Mouse (Mus musculus): ENCODE measurements around the gene Prm1.

Gene Prm1

DNA sequence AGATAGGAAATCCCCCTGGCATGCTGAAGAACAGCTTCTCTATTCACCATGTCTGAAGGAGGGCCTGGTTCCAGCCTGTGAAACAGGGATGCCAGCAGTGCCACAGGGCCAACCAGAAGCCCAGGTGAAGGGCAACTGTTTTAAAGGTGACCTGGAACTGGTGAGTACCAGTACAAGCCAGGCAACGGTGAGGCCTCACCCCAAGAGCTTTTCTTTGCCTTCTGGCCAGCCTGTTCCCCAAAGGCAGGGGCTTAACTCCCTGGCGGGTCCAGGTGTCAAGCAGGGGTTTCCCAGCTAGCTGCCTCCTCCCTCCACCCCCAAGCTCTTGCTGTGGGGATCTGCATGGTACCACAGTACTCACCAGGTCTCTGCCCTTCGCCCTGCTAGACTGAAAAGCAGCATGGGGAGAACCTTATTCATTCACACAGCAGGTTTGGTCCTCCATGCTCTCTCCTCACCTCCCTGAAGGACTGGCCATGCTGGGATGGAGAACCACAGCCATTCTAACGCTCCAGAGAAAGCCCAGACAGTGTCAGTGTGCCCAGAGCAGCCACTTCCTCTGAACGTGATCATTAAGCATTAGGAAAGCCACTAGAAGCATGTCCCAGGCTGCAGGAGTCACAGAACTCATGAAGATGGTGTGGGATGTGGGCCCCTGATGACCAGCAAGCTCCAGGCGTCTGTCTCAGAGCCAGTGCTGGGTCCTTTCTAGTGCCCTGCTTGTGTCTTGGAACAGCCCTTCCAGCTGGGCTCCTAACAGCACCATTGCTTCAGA, 23.1 kb downstream of the Prm1 start:
- no peak for DNase-seq (ENCODE audit: low spot score)

DNA sequence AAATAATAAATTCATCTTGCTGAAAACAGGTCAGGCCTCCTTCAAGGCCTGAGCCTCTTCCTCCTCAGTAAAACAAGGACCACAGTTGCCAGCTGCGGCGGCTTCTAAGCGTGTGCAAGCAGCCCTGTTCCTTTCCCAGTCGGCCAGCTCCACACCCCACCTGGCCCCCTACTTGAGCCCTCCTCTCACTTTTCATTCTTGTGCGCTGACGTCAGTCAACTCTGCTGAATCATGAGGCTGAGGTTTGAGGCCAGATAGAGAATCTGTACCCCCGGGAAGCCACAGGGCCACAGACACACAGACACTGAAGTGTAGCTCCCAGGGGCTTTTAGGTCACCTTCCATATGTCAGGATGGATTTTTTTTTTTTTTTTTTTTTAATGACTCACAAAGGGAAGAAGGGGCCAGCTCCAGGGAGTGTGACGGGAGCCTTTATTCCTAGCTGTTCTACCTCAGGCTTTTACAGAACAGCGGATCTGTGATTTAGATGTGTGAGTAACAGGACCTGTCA, 23.7 kb downstream of the Prm1 start:
- DNase-seq (ENCODE audit: low spot score) = peak; percentile 70

DNA sequence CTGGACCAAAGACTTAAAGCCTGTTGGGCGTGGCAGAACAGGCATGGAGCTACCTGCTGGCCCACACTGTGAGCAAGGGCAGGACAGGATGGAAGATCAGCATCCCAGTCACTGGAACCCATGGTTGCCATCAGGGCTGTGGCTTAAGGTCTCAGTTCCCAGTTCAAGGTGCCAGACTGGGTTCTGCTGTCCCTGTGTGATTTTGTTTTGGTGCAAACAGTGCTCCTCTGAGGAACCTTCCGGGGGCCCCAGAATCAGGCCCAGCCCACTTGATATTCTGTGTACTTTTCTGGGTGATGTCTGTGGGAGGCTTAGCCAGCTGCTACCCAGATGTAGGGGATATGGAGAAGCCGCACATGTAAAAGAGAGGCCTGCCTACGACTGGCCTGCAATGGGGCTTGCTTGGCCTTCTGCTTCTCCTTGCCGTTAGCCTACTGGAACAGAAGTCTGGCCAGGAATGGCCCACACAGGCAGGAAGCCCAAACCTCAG, 25.0 kb downstream of the Prm1 start:
- DNase-seq (ENCODE audit: low spot score) = no peak

DNA sequence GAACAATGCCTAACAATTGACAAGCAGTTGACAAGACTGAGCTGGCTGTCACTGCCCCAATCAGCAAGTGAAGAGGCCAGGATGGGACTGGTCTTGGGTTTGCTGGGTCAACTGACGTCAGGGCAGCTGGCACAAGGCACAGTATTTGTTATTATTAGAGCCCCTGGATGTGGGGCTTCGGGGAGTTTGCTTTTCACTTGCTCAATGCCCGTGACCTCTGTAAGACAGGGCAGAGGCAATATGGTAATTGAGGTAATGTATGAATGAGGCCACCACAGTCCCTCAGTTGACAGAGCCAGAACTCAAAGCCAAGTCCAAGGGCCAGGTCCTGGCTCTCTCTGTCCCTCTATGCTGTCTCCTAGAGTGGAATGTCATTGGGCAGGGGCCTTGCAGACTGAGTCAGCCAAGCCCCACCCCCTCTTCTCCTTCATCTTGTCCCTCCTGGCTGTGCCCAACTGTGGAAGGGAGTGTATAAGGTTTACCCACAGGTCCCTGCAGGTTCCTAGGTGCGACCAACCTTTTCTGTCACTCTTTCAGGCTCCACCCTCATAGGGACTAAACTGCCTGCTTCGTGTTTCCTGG, 28.0 kb downstream of the Prm1 start:
- no peak for DNase-seq (ENCODE audit: low spot score)

DNA sequence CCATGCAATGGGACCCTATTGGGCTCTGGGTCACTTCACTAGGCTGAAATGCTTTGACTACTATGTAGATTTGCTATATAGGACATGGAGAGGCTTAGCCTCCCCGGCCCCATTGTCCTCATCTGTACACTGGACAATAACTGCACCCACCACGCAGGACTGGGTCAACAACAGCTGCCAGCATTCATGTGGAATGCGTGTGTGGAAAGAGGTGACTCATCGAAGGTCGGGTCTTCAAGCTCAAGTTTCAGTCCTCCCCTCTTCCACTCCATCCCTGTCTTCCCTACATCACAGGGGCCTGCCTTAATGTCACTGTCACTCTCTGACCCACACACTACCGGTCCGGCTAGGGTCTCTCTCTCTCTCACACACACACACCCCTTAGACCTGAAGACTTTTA, 29.3 kb downstream of the Prm1 start:
- DNase-seq (ENCODE audit: low spot score) = no peak

DNA sequence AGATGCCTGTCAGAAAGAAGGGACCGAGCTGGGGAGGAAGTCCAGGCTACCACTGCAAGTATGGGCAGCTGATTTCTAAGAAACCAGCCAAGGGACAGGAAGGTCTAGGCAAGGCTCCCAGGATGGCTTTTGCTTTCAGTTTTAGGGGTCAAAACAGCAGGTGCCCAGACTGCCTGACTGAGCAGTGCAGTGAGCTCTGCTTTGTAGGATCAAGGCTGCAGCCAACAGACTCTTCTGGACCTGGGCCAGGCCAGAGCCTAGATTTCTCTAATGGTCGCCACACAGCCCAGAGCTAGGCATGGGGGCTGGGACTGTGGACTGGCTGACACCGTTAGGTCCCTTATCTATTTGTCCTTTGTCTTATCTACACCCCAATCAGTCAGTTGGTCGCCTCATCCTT, 30.9 kb downstream of the Prm1 start:
- no peak for DNase-seq (ENCODE audit: low spot score)

DNA sequence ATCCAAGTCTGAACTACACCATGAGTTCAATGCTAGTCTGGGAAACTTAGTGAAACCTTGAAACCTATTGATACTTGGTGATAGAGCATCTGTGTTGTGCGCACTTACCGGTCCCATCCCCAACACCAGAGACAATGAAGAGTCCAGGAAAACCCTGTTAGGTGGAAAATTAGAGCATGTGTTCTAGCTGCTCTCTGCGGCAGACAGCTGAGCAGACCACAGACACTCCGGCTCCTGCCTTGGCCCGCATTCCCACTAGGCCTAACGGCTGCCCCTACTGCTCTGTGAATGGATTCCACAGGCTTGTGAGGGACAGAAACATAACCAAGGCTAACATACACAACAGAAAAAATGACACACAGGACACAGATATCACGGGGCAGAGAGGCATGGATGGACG, 32.1 kb downstream of the Prm1 start:
- no peak for DNase-seq (ENCODE audit: low spot score)

DNA sequence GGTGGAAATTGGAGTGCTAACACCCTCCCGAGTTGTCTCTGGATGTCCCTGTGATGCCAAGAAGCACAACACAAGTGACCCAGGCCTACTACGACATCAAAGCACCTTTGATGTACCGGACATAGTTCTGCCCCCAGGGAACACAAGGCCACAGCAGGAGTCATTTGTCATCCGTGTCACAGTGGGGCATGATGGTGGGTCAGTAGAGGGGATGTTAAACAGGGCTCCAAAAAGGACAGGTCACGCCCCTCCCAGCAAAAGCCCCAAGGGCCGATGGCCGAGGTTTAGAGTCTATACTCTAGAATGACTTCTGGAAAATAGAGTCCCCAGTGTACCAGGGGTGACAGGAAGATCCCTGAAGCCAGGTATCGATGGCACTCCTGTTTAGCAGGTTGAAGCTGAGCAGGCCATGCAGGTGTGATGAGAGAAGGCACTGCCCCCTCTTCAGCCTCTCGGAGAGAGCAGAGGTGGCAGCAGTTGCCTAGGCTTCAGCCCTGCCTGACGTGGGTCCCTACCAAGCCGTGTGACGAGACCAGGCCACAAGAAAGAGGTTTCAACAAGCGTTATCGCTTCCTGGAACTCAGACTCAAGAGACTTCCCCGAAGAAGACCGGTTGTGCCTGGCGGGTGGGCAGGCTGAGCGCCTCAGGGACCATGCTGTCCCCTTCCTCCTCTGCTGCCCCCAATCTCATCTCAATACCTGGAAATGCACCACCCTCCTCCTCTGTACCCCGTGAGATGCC, 33.7 kb downstream of the Prm1 start:
- peak; percentile 95 for DNase-seq (ENCODE audit: low spot score)

DNA sequence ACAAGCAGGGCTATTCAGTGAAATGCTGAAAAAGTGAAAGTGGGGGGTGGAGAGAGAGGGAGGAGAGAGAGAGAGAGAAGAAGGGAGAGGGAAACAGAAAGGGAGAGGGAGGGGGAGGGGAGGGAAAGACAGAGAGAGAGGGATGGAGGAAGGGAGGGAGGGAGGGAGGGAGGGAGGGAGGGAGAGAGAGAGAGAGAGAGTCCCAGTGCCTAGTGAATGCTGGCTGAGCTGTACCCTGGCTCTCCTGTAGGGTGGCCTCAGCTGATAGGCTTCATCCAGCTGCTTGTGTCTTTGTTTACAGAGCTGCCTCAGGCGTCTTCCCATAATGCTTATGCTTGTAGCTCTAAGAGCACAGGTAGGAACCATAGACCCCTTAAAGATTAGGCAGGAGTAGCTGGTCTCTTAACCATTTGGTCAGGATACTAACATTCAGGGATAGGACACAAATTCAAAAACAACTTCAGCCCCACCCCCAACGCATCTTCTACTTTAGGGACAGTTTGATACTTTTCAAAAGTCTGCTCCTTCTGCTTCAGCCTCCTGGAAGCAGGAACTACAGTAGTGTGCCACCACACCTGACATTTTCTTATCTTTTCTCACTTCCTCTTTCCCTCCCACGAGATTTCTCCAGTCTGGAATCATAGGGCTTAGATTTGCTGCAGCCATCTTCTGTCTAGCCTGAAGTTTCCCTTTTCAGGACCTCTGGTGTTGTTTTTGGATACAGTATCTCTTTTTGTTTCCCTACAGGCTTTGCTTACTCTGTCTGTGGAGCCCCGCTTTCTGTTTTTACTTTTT, 34.9 kb downstream of the Prm1 start:
- peak; percentile 27 for DNase-seq (ENCODE audit: low spot score)

DNA sequence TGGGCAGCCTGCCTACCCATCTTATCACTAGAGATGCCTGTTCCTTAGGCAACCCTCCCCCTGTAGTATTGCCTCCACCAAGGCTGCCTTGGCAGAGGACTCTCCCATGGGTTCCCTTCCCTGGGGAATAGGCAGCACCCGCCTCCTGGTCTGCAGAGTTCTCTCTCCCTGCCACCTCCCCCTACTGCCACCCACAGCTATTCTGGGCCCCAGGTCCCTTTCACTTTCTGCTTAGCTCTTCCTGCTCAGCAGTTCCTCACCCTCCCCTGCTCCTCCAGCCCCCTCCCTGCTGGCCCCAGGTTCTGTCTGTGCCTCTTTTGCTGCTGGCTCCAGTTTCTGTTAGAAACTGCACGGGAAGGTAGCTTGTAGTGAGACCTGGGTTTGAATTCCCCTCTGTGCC, 36.0 kb downstream of the Prm1 start:
- DNase-seq (ENCODE audit: low spot score) = peak; percentile 68

DNA sequence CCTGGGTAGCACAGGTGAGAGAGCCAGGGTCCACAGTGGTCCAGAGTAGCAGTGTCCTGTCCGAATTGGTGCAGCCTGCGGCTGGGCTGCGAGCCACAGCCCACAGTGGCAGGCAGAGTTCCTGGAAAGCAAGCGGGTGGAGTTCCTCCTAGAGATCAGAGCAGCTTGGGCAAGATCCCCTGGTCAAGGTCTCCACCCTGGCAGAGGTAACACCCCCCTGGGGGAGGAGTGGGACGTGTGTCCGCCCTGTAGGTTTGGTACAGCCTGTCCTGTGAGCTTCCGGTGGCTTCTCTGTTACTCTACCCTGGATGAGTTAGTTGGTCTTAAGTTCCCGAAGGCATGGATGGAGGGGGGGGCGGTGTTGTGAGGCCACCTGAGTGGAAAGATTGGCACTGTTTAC, 36.8 kb downstream of the Prm1 start:
- DNase-seq (ENCODE audit: low spot score) = no peak

DNA sequence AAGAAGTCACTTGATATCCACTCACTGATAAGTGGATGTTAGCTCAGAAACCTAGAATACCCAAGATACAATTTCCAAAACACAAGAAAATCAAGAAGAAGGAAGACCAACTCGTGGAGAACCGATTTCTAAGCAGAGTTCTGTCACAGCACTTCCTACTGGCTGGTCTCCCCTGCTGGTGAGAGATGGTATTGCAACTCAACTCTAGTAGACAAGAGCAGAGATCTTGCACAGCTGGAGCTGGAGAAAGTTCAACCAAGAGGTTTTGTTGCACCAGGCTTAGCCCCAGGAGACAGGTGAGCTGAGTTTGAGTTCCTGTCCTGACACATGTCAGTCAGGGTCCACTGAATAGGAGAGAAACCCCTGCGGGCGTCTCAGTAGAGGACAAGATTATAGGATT, 38.5 kb downstream of the Prm1 start:
- DNase-seq (ENCODE audit: low spot score) = peak; percentile 79

DNA sequence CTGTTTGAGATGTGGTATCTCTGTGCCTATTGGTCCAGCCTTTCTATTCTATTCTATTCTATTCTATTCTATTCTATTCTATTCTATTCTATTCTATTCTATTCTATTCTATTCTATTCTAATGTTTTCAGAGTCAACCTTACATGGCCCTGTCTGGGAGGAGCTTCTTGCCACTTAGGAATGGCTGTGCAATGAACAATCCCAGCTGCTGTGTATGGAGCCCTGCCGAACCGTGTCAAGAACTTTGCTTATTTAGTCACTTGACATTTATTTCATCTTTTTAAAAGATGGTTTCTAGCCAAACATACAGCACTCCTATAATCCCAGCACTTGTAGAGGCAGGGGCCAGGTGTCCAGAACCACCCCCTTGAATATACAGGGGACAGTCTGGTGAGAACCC, 41.3 kb downstream of the Prm1 start:
- no peak for DNase-seq (ENCODE audit: low spot score)

DNA sequence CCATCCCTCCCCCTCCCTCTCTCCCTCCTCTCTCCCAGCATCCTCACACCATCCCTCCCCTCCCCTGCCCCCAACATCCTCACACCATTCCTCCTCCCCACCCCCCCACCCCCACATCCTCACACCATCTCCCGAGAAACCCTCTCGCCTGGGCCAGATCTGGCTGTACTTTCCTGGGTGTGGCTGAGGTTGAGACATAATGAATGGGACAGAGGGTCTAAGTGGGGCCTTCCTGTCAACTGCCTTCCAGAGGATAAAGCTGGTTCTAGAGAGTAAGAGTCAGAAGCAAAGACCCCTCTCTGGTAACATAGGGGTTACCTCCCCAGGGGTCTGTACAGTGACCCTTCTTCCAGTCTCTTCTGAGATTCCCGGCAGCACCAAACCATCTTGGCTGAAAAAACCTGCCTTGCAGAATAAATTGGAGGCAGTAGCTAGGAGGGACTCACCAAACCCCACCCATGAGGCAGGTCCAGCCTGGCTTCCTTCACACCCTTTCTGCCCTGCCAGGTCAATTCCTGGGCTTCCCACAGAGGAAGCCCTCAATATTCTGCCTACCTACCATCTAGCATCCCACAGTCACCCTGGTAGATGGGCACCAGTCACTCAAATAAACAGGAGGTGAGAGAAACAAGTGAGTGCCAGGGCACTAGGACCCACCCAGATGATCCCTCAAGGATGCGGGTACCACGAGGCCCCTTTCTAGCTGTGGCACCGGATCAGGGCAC, 41.9 kb downstream of the Prm1 start:
- DNase-seq (ENCODE audit: low spot score) = no peak

DNA sequence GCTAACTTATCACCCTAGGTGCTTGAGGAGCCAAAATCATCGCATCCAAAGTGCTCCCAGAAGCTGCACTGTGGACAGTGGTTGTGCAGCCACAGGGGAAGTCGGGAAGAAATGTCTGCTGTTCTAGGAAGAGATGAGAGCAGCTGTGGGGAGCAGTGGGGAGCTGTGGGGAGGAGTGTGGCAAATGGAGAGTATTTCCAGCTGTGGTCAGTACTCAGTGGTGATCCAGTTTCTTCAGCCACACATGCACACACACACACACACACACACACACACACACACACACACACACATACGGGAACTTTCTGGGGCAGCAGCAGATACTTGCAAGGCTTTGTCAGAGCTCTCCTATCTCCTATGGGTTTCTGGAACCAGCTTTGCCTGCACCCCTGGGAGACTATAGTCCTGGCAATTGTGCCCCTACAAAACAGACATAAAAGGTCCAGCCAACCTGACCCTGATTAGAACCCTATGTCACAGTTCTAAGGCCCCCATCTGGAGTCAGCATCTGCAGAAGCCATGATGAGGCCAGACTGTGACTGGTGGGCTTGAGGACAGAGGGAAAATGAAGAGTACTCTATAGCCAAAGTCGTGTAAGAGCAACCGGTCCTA, 43.0 kb downstream of the Prm1 start:
- no peak for DNase-seq (ENCODE audit: low spot score)

DNA sequence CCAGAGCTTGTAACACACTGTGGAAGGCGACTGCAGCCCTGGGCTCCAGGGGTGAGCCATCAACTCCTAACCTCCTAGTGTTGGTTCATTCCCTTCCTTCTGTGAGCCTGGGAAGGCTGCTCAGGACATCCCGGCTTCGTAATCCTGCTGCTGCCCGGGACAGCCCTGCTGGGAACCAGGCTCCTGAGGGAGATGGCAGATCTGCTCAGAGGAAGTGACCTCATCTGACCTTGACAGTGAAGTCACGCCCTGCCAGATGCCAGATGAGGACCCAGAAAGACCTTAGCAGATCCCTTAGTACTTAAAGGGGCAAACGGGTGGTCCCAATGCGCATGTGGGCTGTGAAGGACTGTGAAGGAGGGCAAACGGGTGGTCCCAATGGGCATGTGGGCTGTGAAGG, 44.5 kb downstream of the Prm1 start:
- no peak for DNase-seq (ENCODE audit: low spot score)

DNA sequence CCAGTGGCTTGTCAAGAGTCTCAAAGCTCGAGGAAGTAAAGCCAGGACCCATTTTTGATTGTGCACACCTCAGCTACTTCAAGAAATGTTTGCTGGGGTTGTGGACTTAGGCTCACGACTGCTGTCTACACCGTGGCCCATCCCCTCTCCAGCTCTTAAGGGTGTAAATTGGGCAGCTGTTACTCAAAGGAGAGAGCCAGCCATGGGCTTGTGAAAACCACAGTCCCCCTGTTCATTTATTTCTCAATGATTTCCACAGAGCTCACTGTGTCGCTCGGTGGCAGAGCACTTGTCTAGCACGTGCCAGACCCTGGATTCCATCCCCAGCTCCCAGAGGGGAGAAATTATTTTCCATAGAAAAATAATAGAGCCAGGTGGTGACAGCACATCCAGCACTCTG, 49.5 kb downstream of the Prm1 start:
- DNase-seq (ENCODE audit: low spot score) = no peak

DNA sequence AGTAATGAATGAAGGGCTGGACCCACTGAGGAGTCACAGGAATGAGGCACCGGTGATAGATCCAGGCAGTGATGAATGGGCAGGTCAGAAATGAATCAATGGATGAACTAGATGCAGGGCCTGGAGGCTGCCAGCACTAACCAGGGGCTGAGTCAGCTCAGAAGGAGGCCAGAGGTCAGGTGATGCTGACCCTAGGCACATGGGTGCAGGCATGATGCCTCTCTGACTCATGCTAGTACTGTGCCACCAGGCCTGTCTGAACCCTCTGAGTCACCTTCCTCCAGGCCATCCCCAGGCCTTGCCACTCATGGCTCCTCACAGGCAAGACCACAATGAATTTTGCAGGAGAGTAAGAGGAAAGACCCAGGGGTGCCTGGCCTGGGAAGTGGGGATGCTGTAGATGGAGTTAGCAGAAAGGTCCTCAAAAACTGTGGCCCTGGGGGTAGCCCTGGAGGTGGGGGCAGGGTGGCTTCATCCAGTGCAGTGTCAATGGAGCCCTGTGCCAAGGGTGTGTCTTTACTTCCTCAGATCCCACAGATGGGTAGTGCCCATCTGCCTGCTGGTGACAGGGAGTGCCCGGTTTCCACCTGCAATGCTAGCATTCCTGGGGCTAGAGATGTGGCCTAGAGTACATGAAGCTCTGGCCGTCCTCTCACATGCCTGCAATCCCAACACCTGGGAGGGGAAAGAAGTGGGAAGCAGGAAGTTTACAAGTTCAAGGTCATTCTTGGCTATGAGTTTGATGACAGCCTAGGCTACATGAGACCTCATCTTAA, 50.9 kb downstream of the Prm1 start:
- no peak for DNase-seq (ENCODE audit: low spot score)

DNA sequence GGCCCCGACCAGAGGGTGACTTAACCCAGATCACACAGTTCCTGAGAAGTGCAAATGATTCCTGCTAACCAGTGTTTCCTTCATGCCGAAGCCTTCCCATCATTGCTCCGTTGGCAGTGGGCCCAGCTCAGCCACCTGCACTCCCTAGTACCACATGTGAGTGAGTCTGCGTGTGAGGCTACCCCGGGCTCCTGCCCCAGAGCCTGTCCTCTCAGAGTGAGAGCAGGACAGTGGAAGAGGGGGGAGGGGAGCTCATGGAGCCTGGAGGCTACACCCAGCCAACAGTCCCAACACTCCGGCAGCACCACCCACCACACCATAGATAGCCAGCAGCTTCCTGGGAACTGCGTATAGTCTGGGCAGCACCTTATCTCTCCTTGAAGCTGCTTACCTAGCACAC, 55.8 kb downstream of the Prm1 start:
- no peak for DNase-seq (ENCODE audit: low spot score)

DNA sequence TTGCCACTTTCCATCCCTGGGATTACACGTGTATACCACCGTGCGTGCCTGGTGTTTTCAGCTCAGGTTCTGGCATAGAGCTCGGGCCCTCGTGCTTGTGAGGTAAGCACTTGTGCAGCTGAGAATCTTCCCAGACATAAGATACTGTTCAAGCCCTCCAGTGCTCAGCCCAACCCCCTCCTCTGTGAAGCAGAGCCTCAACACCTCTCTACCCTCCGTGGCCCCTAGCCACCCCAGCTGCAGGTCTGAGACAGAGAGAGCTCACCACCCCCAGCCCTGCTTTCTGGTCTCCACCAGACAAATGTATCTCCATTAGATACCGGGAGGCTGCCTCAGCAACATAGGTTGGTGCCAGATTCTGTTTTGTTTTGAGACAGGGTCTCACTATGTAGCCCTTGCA, 56.4 kb downstream of the Prm1 start:
- DNase-seq (ENCODE audit: low spot score) = no peak
